Mouse (Mus musculus) left cerebral cortex, postnatal 10 days (tissue): ENCODE results near the gene Med9. TPM values are rescaled to one million over a fixed set of nuclear protein-coding genes. Genes with fewer than 3 reads are reported as not detected.

Experiments
- DNase-seq, 2 experiments: peaks; one replicate each; pipeline ENCODE4 v3.0.0; 2021 to 2022; ENCODE audit warnings: low spot score in 2 of 2, mixed read lengths in 1 of 2; ENCODE audit errors: extremely low spot score in 1 of 2
- intact Hi-C: fragments of 180-260 bp; cut with DNase I; formaldehyde crosslinking; loops from one replicate; pipeline ENCODE4 v1.15.1; 2025
- total RNA-seq, 2 experiments: library from RNA; stranded (reverse); gene quantifications; 2 replicates each; pipeline ENCODE4 v1.2.3; 2021

Med9 gene
- total RNA-seq, 2 experiments from 2014 or later = 29.3 to 29.9 TPM

DNA sequence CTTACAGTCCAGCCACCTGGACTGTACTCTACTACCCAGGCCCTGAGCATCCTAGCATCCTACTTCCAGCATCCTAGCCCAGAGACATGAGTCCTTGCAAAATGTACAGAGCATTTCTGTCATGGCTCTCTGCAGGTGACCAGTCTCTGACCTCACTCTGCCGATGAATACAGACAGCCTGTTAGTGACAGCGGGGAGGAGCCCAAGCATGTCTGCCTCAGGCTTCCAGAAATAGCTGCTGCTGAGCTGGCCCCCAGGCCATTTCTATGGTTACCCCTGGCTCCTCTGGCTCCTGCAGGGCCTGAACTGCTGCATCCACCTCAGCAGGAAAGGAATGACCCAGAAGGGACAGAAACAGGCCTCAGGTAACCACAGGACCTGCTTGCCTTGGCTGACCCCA lies 23.7 kb downstream of the Med9 start:
- intact Hi-C loops = no loop called here
- no peak for DNase-seq

DNA sequence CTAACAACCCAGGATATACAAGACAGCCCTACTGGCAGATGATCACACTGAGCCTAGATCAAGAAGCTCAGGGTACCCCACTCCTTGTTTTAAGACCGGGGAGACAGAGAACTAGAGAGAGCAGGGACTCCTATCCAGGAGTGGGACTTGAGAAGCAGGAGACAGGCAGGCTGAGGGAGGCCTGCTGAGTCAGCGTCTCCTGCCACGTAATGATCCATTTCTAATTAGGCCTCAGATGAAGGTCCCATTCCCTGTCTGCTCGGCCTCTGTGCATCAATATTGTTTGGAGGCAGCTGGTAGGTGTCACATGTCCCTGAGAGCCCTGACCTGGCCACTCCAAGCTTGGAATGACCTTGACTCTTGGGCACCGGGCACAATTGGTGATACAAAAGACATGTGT lies 25.4 kb downstream of the Med9 start:
- no peak for DNase-seq
- intact Hi-C loops = no loop called here

DNA sequence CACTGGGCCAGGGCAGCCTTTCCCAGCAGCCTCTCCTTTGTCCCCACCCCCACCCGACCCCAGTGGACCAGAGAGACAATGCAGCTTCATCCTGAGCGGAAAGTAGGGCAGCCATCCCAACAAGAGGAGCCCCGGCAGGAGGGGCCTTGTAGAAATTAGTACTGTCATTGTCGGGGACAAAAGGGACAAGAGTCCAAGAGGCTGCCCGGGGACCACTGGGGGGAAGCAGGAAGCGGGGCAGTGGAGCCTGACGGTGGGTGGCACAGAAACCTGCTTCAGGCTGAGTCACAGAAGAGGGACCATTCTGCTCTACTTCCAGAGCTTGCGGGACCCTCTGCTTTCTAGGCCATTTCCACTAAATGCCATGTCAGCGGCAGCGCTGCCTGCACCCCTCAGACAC lies 27.2 kb downstream of the Med9 start:
- intact Hi-C loops = no loop called here
- no peak for DNase-seq

DNA sequence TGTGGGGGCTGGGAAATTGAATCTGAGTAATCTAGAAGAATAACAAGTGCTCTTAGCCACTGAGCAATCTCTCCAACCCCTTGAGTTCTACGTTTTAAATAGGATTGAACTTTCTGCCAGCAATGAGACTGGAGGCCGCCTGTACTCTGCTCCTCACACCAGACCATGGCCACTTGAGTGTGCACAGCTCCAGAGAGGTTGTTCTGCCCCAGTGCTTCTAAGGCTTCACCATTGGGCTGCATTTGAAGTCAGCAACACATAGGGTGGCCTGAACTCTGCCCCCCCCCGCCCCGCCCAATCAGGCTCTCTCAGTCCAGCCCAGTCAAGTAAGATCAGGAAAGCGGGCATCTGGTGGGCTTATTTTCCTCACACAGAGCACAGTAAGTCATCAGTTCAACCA lies 29.8 kb downstream of the Med9 start:
- DNase-seq = no peak
- intact Hi-C loops = no loop called here

DNA sequence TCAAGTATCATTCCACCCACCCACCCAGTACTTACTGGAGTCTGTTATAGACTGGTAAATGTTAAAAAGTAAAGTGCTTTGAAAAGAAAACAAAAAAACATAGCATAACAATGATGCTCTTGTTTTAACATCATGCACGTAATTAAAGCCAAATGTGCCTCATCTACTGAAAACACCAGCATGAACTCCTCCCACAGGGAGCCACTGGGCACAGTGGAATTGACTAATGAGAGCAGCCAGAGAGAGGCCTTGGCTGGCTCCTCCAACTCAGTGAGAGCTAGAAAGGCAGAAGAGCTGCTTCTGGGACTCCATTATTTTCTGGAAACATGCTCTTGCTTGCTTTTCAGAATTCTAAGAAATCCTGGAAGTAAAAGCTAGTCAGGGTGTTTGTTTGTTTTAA lies 41.4 kb downstream of the Med9 start:
- no peak for DNase-seq
- intact Hi-C loops = no loop called here

DNA sequence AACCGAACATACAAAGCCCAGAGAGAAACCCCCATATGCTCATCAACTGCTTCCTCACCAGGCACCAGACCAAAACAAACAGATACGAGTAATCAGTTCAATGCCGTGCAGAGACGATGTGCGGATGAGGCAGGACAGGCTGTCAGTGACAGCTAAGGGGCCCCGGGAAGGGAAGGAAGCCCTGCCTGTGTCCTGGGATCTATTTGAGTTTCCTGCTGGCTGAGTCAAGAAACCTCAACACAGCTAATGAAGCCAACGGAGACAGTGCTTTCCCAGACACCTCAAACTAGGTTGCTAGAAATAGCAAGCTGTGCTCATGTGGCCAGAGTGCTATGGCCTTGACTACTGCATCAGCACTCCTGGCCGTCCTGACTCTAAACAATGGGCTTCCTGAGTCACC lies 43.4 kb downstream of the Med9 start:
- no peak for DNase-seq
- intact Hi-C loops = no loop called here

DNA sequence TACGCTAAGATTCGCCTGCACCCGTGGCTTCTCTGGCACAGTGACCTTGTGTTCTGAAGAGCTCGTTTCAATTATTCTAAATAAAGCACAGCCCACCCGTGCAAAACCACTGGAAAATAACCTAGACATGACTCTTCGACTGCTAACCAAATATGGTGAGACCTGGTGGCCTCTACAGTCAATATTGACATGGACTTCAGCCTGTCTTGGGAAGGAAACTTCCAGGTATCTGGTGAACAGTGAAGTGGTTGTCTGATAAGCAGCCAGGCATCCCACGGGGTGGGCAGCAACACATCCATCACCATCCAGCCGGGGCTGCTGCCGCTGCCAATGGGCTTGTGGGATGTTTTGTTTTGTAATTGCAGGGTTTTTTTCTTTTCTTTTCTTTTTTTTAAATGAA lies 46.3 kb downstream of the Med9 start:
- intact Hi-C loops = no loop called here
- no peak for DNase-seq

DNA sequence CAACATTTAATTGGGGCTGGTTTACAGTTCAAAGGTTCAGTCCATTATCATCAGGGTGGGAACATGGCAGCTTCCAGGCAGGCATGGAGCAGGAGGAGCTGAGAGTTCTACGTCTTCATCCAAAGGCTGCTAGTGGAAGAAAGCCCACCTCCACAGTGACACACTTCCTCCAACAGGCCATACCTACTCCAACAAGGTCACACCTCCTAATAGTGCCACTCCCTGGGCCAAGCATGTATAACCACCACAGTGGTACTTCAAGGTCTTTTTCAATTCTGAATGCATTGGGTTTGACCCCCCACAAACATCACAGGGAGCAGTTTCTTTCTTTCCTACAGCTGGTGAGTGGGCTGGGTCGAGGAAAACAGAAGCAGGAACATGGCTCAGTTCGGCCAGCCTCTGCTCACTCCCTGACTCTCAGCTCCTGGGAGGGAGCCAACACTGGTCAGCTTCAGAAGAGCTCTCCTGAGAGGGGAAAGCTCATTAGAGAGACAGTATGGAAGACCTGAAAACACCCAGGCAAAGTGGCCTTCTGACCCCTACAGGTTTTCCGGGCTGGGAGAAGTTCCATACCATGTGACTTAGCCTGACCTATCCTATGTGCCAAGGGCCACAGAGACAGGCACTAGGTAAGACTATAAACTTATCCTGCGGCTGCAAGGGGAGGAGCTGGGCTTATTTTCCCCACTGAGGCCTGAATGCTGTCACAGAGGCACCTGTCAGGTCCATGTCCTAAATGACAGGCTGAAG lies 53.4 kb downstream of the Med9 start:
- DNase-seq = no peak
- intact Hi-C loops = no loop called here

DNA sequence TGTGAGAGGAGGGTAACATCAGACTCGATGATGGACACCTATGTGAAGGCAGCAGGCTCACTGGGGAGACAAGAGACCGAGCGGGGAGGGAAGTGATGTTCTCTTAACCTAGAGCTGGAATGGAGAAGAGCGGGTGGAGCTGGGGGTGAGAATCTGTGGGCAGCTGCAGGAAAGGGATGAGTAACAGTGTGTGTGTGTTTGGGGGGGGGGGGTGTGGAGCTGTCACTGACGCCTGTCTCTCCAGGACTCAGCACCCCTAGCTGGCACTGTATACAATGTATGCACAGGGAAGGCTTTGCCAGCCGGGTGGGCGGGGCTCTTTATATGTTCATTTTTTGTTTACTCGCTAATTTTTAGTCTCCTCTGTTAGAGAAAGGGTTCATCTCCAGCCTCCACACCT lies 55.8 kb downstream of the Med9 start:
- intact Hi-C loops = no loop called here
- DNase-seq = no peak

DNA sequence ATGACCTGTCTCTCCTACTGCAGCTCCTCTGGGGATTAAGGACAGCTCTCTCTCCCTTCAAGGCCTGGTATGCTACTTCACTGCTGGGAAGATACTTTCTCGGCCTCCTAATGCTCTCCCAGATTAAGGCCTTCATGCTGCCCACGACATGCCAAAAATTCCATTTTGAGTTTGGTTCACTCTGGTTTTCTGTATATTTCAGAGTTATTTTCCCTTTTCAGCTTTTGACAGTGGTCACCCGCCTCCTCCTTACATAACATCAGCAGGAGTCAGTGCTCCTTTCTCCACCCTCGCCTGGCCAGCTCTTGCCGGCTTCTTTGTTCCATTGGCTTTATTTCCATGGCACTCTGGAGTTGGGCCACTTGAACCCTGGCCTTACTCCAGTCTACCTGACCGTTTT lies 56.7 kb downstream of the Med9 start:
- DNase-seq = no peak
- intact Hi-C loops = no loop called here

DNA sequence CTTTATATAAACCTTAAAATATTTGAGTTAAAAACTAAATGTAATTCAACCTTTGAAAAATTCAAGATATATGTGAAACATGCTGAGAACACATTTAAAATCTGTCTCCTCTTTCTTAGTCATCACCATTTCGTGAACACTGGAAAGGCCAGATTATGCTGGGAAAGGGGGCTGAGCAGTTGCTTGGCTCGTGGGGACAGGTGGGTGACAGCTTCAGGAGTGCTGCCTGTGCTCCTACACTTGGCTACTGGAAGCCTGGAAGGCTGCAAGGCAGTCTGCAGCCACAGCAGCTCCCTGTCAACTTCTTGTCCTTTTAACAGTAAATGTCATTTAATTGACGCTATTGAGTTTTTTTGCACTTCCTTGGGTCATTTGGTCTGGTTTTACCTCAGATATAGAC lies 57.9 kb downstream of the Med9 start:
- intact Hi-C loops = no loop called here
- DNase-seq = no peak

DNA sequence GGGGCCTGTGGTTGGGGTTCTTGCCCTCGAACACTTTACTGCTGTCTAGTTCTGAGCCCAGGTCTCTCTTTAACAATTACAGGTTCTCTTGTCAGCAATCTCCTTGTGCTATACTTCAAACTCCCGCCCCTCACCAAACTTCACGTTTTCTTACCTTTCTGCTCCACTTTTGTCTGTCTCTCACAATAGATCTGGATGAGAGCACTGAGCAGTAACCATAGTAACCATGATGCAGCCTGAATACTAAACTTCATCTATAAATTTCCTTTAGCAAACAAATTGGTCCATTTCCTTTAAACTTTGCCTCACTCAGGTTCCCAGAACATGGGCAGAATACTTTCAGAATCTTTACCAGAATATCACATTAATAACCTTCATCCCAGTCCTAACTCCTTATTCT lies 61.4 kb downstream of the Med9 start:
- no peak for DNase-seq
- intact Hi-C loops = no loop called here

DNA sequence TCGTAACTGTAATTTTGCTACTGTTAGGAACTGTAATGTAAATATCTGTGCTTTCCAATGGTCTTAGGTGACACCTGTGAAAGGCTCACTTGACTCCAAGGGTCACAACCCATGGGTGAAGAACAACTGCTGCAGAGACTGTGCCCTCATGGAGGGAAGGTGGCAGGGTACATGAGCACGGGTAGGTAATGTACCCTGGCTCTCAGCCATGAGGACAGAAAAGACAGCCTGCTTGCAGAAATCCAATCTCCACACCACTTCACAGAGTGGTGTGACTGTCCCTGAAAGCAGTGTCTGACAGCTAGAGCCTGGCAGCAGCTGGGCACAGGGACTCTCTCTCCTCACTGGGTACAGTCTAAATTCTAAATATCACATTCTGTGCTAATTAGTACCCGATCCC lies 63.5 kb downstream of the Med9 start:
- no peak for DNase-seq
- intact Hi-C loops = no loop called here

Other genes starting within 250 kb of the Med9 start
- 1 to 10 TPM; 1.2 TPM for gene Pld6, start 160.6 kb upstream of the Med9 start, total RNA-seq
- gene Flcn, start 138.2 kb upstream of the Med9 start, total RNA-seq = 10 to 100 TPM; 34.5 to 35.6 TPM
- gene Nt5m, start 108.8 kb upstream of the Med9 start, total RNA-seq = 10 to 100 TPM; 51.8 to 54.3 TPM
- 10 to 100 TPM; 76.4 to 81.7 TPM for gene Cops3, start 108.4 kb upstream of the Med9 start, total RNA-seq
- gene Rasd1, start 16.7 kb downstream of the Med9 start, total RNA-seq = 1 to 10 TPM; 2.4 to 4.6 TPM
- 1 to 10 TPM; 6.7 to 8.0 TPM for gene Pemt, start 98.3 kb downstream of the Med9 start, total RNA-seq
- gene Rai1, start 156.8 kb downstream of the Med9 start, total RNA-seq = 10 to 100 TPM; 61.9 to 68.5 TPM